Mouse (Mus musculus): ENCODE data around the gene Nf1. TPM values are rescaled to one million over a fixed set of nuclear protein-coding genes. Genes with fewer than 3 reads are reported as not detected.
"Not testable (repeated sequence)": the region's sequence is repeated elsewhere in the genome, so short reads cannot be mapped to it uniquely, and the experiment has no call there.

Gene Nf1
- total RNA-seq (2021): 10 to 100 TPM; 60.4 to 69.7 TPM
- long read RNA-seq, experiment 1, partial matches to known transcripts: 1 of 4 reads
- long read RNA-seq, experiment 1, other reads (novel, unspliced or antisense): 2 of 4 reads
- long read RNA-seq, experiment 2, partial matches to known transcripts: 1 of 4 reads
- long read RNA-seq, experiment 2, other reads (novel, unspliced or antisense): 2 of 4 reads

DNA sequence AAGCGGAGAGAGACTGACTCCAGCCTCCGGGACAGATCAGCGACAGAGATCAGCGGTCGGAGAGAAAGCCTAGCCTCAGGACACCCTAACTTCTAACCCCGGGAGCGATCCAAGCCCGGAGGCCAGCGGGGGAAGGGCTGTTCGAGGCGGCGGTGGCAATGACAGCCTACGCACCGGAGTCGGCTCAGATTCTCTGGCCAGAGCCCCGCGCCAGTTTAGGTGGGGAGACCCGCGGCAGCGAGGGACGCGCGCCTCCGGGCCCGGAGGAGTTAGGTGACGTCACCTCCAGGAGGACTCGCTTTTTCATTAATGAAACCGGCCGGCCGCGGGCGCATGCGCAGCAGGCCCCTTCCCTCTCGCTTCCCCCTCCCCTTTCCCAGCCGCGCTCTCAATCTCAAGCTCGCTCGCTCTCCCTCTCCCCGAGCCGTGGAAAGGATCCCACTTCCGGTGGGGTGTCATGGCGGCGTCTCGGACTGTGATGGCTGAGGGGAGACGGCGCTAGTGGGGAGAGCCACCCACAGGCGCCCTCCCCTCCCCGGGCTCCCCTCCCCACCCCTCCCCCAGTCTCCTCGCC is at the start of gene Nf1:
TSS of gene Nf1 (plus strand) at position 460 of the 574 bp plus-strand sequence.
- peak; percentile 97 for DNase-seq

DNA sequence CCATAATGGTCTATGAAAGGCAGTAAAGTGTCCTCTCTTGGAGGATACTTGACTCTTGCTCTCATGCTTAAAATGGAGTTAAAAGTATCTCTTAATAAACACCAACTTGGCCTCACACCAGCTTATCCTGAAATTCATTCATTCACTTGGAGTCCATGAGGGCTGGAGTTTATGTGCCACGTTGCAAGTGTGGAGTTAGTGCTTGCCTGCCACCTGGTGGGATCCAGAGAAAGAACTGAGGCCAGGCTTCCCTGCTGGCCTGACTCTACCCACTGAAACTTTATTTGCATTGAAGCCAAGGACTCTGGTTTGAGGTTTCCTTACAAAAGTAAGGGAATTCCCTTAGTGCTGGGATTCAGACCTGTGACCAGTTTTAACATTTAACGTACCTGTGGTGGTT is 49.0 kb upstream of the Nf1 start:
- DNase-seq: peak; percentile 38 to 61

DNA sequence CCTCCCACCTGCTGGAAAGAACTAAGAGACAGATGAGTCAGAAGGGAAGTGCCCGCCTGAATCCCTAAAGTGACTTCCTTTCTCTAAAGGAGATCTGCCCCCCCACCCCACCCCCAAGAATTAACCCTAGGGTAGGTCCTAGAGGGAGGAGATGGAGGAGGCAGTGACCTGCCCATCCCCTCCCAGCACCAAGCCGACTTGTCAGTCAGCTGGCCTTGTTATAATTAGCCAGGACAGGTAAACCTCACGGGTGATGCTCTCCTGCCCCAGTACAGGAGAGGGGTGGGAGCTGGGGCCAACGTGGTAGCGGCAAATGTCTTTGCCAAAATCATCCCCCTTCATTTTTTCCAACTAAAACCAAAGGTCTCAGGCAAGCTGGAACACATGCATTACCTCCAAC is 47.8 kb upstream of the Nf1 start:
- no peak for DNase-seq

DNA sequence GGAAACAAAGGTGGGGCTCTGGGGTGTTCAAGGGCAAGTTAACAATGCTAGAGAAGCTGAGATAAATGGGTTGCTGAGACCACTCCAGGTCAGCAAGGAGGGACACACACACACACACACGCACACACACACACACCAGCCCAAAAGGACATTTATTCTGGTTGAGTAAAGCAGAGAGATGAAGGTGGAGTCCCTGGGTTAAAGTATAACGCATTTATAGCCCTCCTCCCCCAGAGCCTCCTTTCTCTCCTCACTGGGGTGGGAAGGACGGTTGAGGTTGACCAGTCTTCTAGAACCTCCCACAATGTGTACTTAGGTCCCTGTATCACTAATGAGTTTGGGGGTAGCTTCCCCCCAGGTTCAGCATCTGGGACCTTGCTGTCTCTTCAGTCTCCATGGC is 47.4 kb upstream of the Nf1 start:
- no peak for DNase-seq

DNA sequence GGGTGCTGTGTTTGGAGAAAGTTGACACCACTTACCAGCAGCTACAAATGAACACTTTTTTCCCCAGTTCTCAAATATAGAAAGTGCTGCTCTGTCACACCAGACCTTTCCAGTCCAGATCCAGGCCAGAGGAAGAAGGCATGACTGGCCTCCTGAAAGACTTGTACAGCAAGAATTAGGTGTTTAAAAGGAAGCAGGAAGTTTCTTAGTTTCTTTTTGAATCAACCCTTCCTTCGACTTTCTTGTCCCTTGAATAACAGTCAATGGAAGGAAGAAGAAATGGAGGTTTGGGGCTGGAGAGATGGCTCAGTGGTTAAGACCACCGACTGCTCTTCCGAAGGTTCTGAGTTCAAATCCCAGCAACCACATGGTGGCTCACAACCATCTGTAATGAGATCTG is 46.5 kb upstream of the Nf1 start:
- no peak for DNase-seq

DNA sequence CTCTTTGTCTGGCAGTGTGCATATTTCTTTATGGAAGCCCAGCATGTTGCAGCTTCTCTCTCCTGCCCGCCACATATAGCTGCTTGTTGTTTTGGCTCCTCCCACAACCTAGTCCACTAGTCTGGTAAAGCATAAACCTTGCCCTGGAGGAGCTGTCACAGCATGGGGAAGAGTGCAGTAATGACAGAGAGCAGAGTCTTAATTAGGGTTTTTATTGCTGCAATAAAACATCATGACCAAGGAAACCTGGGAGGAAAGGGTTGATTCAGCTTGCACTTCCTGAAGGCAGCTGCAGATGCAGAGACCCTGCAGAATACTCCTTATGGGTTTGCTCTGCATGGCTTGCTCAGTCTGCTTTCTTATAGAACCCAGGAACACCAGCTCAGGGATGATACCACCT is 45.5 kb upstream of the Nf1 start:
- DNase-seq: no peak

DNA sequence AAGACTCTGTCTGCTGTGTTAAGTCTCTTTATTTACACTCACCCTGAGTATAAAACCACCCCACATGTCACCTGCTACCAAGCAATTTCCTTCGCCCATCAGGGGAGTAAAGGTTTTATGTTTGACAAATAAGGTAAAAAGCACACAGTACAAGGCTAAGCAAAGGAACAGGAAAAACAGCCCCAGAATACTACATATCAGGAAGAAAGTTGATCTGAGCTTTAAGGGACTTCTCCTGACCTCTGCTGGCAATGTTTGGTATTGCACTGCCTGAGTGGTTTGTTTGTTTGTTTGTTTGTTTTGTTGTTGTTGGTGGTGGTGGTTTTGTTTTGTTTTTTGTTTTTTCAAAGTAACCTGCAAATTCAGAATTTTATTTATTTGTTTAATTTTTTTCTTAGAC is 43.3 kb upstream of the Nf1 start:
- peak; percentile 13 to 39 for DNase-seq

DNA sequence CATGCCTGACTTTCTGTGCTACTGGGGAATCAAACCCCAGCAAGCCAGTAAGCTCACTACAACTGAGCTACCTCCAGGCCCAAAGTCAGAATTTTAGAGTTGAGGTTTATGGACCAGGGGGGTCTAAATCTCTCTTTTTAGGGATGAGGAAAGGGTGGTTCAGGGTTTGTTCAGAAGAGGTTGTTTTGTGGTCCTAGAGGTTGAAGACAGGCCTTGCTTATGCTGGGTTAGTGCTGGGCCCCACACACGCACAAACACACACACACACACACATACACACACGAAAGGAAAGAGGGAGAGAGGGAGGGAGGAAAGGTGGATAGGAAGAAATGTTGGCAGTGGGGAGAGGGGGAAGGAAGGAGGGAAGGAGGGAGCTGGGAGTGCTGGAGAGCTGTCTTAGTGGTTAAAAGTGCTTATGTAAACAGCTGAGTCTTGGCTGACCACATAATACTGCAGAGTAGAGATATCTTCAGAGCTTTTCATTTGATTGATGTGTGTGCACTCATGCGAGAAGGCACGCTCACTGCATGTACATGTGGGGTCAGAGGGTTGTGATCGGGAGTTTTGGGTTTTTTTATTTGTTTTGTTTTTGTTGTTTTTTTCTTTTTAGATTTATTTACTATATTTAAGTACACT is 42.5 kb upstream of the Nf1 start, which contains the start of gene Gm9964:
TSS of gene Gm9964 (minus strand) at position 51 of the 636 bp plus-strand sequence.
- DNase-seq: no peak

DNA sequence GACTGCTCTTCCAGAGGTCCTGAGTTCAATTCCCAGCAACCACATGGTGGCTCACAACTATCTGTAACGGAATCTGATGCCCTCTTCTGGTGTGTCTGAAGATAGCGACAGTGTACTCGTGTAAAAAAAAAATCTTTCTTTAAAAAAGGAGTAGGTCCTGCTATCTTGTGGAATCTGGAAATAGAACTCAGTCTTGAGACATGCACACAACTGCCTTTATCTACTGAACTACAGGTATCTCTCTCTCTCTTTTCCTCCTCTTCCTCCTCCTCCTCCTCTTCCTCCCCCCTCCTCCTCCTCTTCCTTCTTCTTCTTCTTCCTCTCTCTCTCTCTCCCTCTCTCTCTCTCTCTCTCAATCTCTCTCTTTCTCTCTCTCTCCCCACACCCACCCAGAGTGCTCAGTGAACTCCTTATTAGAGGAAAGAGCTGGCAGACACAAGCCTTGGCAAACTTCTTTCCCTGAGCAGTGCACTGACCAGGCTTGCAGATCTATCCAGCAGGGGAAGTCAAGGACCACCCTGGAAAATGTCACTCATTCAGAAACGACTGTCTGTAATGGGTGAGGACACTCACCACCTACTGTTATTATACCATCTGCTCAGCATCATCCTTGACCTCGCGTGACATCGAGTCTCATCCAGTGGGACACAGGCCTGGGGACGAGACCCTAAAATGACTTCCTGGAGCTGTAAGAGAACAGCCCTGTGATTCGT is 39.6 kb upstream of the Nf1 start:
- no peak for DNase-seq

DNA sequence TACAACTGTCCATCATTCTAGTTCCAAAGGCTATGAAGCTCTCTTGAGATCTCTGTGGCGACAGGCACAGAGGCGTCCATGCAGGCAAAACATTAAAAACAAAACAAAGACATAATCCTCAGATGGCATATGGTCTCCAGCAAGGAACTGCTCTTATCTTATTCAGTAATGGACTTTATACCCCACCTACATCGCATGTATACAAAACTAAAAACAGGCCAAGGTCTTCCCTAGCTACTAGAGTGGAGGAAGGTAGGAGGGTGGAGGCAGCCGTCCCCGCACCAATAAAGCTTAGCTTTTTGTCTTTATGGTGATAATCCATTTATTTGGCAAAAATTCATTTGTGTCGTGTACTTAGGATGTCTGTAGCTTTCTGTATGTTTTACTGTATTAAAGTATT is 36.4 kb upstream of the Nf1 start:
- no peak for DNase-seq

DNA sequence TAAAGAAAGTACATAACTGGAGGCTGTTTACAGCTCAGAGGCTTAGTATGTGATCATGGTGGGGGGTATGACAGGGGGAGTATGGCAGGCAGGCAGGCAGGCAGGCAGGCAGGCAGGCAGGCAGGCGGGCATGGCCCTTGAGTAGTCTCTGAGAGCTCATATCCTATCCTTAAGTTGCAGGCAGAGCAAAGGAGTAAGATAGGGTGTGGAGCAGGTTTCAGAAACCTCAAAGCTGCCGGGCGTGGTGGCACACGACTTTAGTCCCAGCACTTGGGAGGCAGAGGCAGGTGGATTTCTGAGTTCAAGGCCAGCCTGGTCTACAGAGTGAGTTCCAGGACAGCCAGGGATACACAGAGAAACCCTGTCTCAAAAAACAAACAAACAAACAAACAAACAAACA is 35.2 kb upstream of the Nf1 start:
- not testable (repeated sequence) for DNase-seq

DNA sequence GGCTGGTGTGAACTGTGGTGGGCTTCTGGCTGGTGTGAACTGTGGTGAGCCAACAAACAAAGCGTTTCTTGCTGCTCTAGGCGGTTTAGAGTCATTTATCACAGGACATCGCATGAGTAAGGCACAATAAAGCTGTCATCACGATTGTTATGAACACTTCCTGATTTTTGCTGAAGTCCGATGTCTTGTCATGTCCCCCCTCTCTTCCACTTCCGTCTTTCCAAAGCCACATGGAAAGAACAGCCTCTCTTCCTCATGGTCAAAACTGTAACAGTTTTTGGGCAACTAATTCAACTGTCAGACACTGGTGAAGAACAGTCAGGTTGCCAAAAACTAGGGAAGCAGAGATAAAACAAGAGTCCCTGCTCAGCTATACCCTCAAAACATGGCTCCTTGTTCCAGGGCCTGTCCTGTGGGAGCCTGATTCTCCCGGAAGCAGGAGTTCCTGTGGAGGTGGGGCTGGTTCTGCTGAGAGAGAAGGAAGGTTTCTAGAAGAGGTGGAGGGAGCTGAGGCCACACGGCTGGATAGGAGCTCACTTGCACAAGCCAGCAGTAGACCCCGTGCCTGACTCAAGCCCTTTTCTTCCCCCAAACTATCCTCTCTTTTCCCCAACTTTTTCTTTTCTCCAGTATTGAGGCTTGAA is 33.7 kb upstream of the Nf1 start:
- DNase-seq: no peak

DNA sequence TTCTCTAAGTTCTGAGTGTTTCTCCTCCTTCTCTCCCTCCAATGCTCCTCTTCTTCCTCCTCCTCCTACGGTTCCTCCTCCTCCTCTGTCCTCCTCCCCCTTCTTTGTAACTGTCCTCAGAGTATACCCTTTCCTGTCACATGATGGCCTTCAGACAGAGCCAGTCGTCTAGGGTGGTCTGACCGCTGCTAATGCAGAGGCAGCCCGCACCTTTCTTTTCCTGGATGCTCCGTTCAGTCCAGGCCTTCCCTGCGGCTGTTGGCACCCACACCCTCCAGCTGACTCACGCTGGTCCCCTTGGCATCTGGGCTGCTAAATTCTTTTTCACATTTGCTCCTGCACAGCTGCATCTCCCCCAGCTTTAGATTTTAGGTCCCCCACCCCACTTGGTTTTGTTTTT is 33.0 kb upstream of the Nf1 start:
- peak; percentile 67 for DNase-seq

DNA sequence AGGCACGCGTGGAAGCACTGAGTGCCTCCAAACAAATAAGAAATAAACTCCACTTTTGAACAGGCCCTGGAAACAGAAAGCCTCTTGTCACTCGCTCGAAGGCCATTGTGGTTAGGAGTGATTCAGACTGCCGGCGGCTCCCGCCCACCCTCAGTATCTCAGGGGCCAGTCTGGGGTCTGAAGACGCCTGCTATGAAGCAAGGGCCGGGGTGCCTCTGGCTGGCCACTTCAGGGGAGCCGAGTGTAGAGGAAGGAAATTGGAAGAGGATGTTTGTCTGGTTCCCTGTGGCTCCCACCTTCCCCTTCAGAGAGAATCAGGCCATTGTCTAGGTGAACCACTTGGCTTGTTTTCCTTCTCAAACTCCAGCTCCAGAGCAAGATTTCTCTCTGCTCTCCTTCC is 32.5 kb upstream of the Nf1 start:
- DNase-seq: peak; percentile 66 to 75

DNA sequence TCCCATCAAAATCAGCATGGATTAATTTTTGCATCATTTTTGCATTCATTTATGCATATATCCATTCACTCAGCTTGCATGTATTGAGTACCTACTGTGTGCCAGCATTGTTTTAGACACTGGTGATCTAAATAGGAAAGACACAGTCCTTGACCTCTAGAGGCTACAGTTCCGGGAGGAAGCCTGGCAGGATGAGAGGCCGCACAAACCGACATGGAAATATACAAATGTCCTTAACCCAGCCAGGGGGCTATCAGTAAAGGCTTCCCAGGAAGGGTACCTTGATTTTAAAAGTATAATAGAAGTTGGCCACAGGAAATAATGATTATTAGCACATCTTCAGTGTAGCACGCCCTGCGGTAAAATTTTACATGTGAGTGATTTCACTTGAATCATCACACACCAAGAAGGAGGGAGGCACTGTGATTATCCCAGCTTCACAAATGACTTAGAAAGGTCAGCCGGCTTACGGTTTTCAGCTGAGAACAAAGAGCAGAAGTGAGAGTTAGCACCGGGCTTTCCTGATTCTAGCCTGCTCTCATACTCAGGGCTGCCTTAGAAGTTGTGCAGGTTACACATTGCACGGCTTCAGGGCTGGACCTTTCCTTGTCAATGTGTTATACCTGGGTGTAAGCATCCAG is 31.8 kb upstream of the Nf1 start:
- peak in 1 of 2 experiments; percentile 23 for DNase-seq

DNA sequence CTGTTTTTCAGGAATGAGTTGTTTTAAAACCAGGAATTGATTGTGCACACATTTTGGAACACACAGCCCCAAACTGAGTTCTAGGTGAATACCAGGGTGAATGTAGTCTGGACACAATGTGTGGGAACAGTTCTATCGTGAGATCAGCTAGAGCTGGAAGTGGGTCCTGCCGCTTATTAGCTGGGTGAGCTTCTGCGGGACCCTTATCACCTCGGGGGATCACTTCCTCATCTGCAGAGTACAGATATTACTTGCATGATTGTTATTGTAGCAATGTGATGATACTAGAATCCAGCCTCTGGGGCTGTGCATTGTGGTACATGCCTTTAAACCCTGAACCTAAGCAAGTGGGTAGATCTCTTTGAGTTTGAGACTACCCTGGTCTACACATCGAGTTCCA is 29.0 kb upstream of the Nf1 start:
- DNase-seq: no peak

DNA sequence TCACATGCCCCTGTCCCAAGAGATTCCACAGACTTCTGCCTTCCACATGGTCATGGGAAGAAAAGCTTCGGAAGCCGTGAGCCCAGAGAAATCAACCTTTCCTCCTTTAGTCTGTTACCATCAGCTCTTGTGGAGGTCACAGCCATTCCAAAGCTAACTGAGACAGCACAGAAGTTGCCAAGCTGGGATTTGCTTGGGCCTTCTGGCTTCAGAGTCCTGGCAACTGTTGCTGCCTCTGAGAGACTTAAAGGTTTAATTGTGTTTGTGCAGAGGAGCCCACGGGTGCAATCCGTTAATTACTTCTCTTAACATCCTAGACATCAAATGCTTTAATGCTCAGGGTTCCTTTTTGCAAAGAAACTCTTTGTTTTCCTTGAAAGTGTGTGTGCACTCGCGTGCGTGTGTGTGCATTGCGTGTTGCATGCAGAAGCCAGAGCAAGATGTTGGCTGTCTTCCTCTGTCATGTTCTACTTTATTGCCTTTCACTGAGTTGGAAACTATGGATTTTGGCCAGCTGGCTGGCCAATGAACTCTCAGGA is 22.6 kb upstream of the Nf1 start:
- no peak for DNase-seq

DNA sequence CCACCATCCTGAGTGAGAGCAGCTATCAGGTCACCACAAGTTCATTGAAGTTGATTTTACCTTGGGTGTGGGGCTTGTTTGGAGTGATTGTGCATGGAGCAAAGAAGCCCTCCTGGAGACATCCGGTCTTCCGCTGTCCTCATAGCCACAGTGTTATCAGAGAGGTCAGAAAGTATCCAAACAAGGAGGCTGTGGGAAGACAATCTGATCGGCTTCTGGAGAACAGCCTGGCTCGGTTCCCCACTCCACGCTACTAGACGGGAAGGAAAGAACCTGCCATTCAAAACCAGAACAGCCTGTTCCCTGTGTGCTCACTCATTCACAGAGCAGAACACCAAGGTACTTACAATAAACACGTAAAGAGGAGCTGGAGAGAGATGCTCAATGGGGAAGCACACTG is 19.7 kb upstream of the Nf1 start:
- DNase-seq: no peak

DNA sequence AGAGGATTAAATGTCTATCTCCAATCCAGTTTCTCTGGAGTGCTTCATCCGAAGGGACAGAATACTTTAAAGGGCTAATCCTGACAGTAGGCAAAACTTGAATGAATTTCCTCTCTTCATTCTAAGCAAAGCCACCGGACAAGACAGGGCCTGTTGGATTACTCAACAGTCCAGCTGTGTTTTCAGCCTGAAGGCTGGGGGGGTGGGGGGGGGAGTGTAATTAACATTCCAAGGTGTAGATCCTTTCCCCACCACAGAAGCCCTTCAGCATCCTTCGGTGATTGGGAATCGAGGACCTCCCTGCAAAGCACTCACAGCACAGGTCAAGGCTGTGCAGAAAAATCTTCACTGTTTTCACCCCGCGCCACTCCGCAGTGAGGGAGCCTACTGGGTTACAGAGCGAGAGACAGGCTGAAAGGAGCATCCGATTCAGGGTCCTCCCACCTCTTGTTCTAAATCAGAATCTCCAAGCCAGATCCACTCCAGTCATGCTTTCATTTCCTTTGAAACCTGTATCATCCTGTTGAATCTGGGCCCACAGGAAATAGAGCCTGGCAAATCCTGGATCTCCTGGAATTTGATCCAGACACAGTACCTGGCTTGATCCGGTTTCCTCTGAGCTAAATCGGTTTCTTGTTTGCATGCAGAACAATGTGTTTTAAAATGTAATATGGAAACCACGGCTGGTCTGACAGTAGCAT is 15.4 kb upstream of the Nf1 start:
- DNase-seq: no peak

DNA sequence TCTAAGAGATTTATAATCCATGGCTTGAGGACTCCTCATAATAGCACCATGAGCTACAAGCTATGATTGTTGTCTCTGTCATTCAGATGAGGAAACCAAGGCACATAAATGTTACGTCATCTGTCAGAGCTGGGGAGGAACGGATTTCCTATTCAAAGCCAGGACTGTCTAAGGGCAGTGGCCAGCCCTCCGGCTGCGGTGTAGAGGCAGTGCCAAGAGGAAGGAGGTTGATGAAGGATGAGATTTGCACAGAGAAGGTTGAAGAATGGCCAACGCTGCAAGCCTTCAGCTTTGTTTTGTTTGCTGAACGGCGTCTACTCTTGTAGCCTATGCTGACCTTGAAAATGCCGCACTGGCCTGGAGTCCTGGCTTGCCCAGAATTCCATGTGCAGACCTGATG is 13.8 kb upstream of the Nf1 start:
- peak; percentile 28 to 36 for DNase-seq

DNA sequence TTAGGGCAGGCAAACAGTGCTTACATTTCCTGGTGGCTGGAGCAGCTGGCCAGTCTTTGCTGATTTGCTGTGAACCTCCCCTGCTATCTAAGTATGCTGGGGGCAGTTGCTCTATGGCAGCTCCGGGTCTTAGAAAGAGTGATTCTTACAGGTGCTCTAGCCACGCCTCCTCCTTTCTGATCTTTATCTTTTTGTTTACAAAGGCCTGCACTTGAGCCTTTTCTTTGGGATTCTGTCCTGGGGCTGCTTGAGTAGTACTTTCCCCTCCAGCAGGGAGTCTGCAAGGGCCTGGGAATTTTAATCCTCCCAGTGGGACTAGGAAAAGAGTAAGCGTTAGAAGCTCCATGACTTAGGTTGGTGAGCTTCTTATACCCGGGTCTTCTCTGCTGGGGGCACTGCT is 12.4 kb upstream of the Nf1 start:
- DNase-seq: no peak

Data from adrenal gland, postnatal 36 days (tissue).